Mouse (Mus musculus) liver, postnatal 0 days (tissue): ENCODE results near the gene Ptprd.

Experiments
- CTCF ChIP-seq: sonication (generic); IDR thresholded peaks from 2 replicates; pipeline ENCODE4 v1.5.1; 2016; ENCODE audit warnings: antibody characterized with exemption, low read depth
- EP300 ChIP-seq: IDR thresholded peaks from 2 replicates; pipeline ENCODE4 v1.6.1; 2016; ENCODE audit warnings: antibody characterized with exemption, low read depth, mild to moderate bottlenecking

DNA sequence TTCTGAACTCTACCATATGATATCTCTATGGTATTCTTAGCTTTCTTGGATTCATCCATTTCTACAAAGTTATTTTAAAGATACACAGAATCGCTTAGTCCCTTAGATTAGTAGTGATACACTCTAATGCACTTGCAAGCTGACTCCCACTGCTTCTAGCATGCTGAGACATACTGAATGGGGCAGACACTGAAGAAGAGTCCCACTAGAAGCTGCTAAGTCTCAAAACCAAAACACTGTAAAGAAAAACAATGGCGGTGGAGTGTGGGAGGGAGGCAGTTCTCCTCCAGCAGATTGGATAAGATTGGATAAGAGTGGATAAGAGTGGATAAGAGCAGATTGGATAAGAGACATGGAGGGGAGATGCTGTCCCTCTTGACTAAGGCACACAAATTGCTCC, 2207.6 kb downstream of the Ptprd start:
- TF ChIP-seq CTCF, result no peak
- TF ChIP-seq EP300, result no peak
